Mouse (Mus musculus) spleen, embryonic (tissue): ENCODE data around the gene Zic5.

Experiments
- CTCF ChIA-PET: fragments of 350-600 bp; sonication (Branson Sonifier 250); formaldehyde crosslinking; loops from one replicate; lab custom pipeline; 2022; lab: Charles Lee

Gene Zic5

GRCm38 (mm10) chr14:122449601-122450495, 15.6 kb downstream of the Zic5 start:
- CTCF ChIA-PET, result no interaction called here

- CTCF ChIA-PET, result no interaction called here
Observed at GRCm38 (mm10) chr14:122436850-122437249, 28.6 kb downstream of the Zic5 start.

- CTCF ChIA-PET, result no interaction called here
Observed at GRCm38 (mm10) chr14:122434039-122434438, 31.4 kb downstream of the Zic5 start.

- CTCF ChIA-PET, result no interaction called here
Observed at GRCm38 (mm10) chr14:122432558-122432957, 32.9 kb downstream of the Zic5 start.

- CTCF ChIA-PET, result no interaction called here
Observed at GRCm38 (mm10) chr14:122427654-122428053, 37.8 kb downstream of the Zic5 start.

GRCm38 (mm10) chr14:122427204-122427560, 38.3 kb downstream of the Zic5 start:
- CTCF ChIA-PET, result no interaction called here

- CTCF ChIA-PET, result no interaction called here
Observed at GRCm38 (mm10) chr14:122426529-122427203, 38.8 kb downstream of the Zic5 start.

GRCm38 (mm10) chr14:122424441-122424840, 41.0 kb downstream of the Zic5 start:
- CTCF ChIA-PET, result no interaction called here

- CTCF ChIA-PET, result no interaction called here
Observed at GRCm38 (mm10) chr14:122416166-122416771, 49.2 kb downstream of the Zic5 start.

GRCm38 (mm10) chr14:122414786-122415185, 50.7 kb downstream of the Zic5 start:
- CTCF ChIA-PET, result no interaction called here

GRCm38 (mm10) chr14:122413542-122413928, 51.9 kb downstream of the Zic5 start:
- CTCF ChIA-PET, result no interaction called here

GRCm38 (mm10) chr14:122412841-122413541, 52.5 kb downstream of the Zic5 start:
- CTCF ChIA-PET, result no interaction called here
